ENCODE assay signal across 21 mouse cellular contexts in genomic region chr6:142977221-142977620, GRCm38 (mm10). TPM values are rescaled to one million over a fixed set of nuclear protein-coding genes. Genes with fewer than 3 reads are reported as not detected.
DNase-seq lines count a peak whose midpoint lies in the region; ATAC-seq and TF ChIP-seq lines count a peak whose summit lies in the region.
"Had no signal": no experiment of that assay in that cellular context is flagged by ENCODE, and none has a peak within 500 bp of the region (broad histone marks: within the 10 kb centered on the region; RNA-seq: fewer than 3 reads in every experiment).

No protein-coding gene starts in this region.

- no peaks in the 10 kb centered on the region for H3K36me3 ChIP-seq in kidney, adult 2 months (ENCODE audit: control insufficient read depth, insufficient read depth, low read length)
- H3K36me3 ChIP-seq in lung, postnatal 0 days (ENCODE audit: insufficient read depth, low read length), result no peaks in the 10 kb centered on the region
- peaks cover 2% of the 10 kb centered on the region; the same call in 1 of the 2 replicates for H3K36me3 ChIP-seq in ES-E14 (ENCODE audit: control insufficient read depth, insufficient read depth, low read length, poor library complexity, severe bottlenecking)
- H3K36me3 ChIP-seq in limb, embryonic 10.5 days, result no peaks in the 10 kb centered on the region
- H3K36me3 ChIP-seq in forebrain, embryonic 14.5 days (ENCODE audit: control insufficient read depth, insufficient read depth, low read length), result no peaks in the 10 kb centered on the region
- H3K36me3 ChIP-seq: liver, embryonic 13.5 days had no signal

- H3K4me1 ChIP-seq in kidney, adult 2 months (ENCODE audit: control insufficient read depth, insufficient read depth, low read length), result 0 out of 2 replicates have a peak, but pooled peaks cover 3% of the 10 kb centered on the region
- H3K4me1 ChIP-seq in lung, postnatal 0 days (ENCODE audit: insufficient read depth, low read depth, low read length), result no peaks in the 10 kb centered on the region
- H3K4me1 ChIP-seq in ES-E14 (ENCODE audit: control insufficient read depth in 2 of 2, insufficient read depth in 2 of 2, low read length in 2 of 2, poor library complexity in 1 of 2), result peaks cover 2 to 8% of the 10 kb centered on the region in 2 experiments
- H3K4me1 ChIP-seq in limb, embryonic 10.5 days, result peaks cover 10% of the 10 kb centered on the region
- H3K4me1 ChIP-seq in forebrain, embryonic 14.5 days (ENCODE audit: control insufficient read depth, insufficient read depth, low read length), result no peaks in the 10 kb centered on the region
- H3K4me1 ChIP-seq: liver, embryonic 13.5 days had no signal

- TF ChIP-seq EP300 in lung, postnatal 0 days (IDR thresholded peaks at IDR 0.05), result no peak

- 62% methylated on average over 1 of the region's 1 CpGs for WGBS in kidney, adult 2 months
- WGBS in lung, postnatal 0 days, result 52% methylated on average over 1 of the region's 1 CpGs
- 58% methylated on average over 1 of the region's 1 CpGs for WGBS in limb, embryonic 10.5 days
- WGBS in forebrain, embryonic 14.5 days, result 63% methylated on average over 1 of the region's 1 CpGs

- in situ Hi-C loops in ES-E14 (cut with MboI; ENCODE audit: low sequenced_read_pairs in 2 of 2, unreplicated experiment in 2 of 2), result no loop called here

- no peak overlapping the region for H3K9ac ChIP-seq in lung, postnatal 0 days (replicated peaks; ENCODE audit: low read depth)
- H3K9ac ChIP-seq in ES-E14 (ENCODE audit: insufficient read depth, low read depth, low read length, poor library complexity, severe bottlenecking), result no peak overlapping the region
- no peak overlapping the region for H3K9ac ChIP-seq in forebrain, embryonic 14.5 days (ENCODE audit: low read length)
- H3K9ac ChIP-seq: forebrain, postnatal 0 days; hindbrain, embryonic 14.5 days; liver, embryonic 13.5 days had no signal

- H3K4me2 ChIP-seq in lung, postnatal 0 days (replicated peaks; ENCODE audit: low read depth, low read length), result no peak overlapping the region
- H3K4me2 ChIP-seq in forebrain, embryonic 14.5 days (ENCODE audit: low read length), result no peak overlapping the region
- H3K4me2 ChIP-seq: hindbrain, embryonic 14.5 days; liver, embryonic 13.5 days had no signal

- no peak for DNase-seq in kidney, adult 2 months
- no peak for DNase-seq in kidney, postnatal 4 days
- DNase-seq in lung, postnatal 0 days (ENCODE audit: low spot score), result no peak
- no peak for DNase-seq in lung, adult 18-20 months
- DNase-seq in ES-E14 (ENCODE audit: low read depth, low spot score), result no peak
- peak; percentile 18 for DNase-seq in limb, embryonic 10.5 days (ENCODE audit: low spot score)
- DNase-seq in frontal cortex, postnatal 14 days (ENCODE audit: low spot score in 2 of 2), result no peak
- DNase-seq in forebrain, embryonic 14.5 days (ENCODE audit: low spot score), result no peak
- DNase-seq: adrenal gland, postnatal 25 days; B cell, adult 2 months; cerebellum, adult 11-12 months; cerebellum, postnatal 25 days; embryo, embryonic 11 days; forebrain, postnatal 0 days; heart, postnatal 36 days; liver, embryonic 13.5 days; lung, postnatal 14 days; spleen, adult 18-20 months had no signal

- no peaks in the 10 kb centered on the region for H3K9me3 ChIP-seq in lung, postnatal 0 days (ENCODE audit: low read length)
- no peaks in the 10 kb centered on the region for H3K9me3 ChIP-seq in ES-E14 (ENCODE audit: control insufficient read depth, insufficient read depth, low read depth, low read length)
- H3K9me3 ChIP-seq in limb, embryonic 10.5 days (replicated peaks), result no peaks in the 10 kb centered on the region
- no peaks in the 10 kb centered on the region for H3K9me3 ChIP-seq in forebrain, embryonic 14.5 days (replicated peaks; ENCODE audit: control insufficient read depth, low read length)
- H3K9me3 ChIP-seq: liver, embryonic 13.5 days had no signal

- no peak overlapping the region for H3K27ac ChIP-seq in kidney, adult 2 months (ENCODE audit: insufficient read depth, low read depth, low read length)
- H3K27ac ChIP-seq in lung, postnatal 0 days (ENCODE audit: low read length), result no peak overlapping the region
- H3K27ac ChIP-seq in ES-E14 (ENCODE audit: insufficient read depth, low read depth, low read length, poor library complexity, severe bottlenecking), result no peak overlapping the region
- H3K27ac ChIP-seq in limb, embryonic 10.5 days, result no peak overlapping the region
- H3K27ac ChIP-seq in forebrain, embryonic 14.5 days (ENCODE audit: low read depth, low read length), result no peak overlapping the region
- H3K27ac ChIP-seq: hindbrain, embryonic 14.5 days; liver, embryonic 13.5 days had no signal

- TF ChIP-seq POLR2A in kidney, adult 2 months (IDR thresholded peaks at IDR 0.05; ENCODE audit: low read depth, low read length), result no peak

- H3K4me3 ChIP-seq in kidney, adult 2 months (ENCODE audit: insufficient read depth, low read depth, low read length), result no peak overlapping the region
- no peak overlapping the region for H3K4me3 ChIP-seq in lung, postnatal 0 days (ENCODE audit: low read depth, low read length)
- no peak overlapping the region for H3K4me3 ChIP-seq in ES-E14 (ENCODE audit: insufficient read depth in 1 of 2, low read depth in 1 of 2, low read length in 2 of 2, poor library complexity in 1 of 2, severe bottlenecking in 1 of 2)
- H3K4me3 ChIP-seq in limb, embryonic 10.5 days, result no peak overlapping the region
- H3K4me3 ChIP-seq in forebrain, embryonic 14.5 days (ENCODE audit: low read depth, low read length), result no peak overlapping the region
- H3K4me3 ChIP-seq: liver, embryonic 13.5 days had no signal

- ATAC-seq in lung, postnatal 0 days, result no peak
- no peak for ATAC-seq in forebrain, embryonic 14.5 days
- ATAC-seq: forebrain, postnatal 0 days; intestine, embryonic 16.5 days had no signal

- H3K27me3 ChIP-seq in kidney, adult 2 months (replicated peaks; ENCODE audit: control insufficient read depth, insufficient read depth, low read length), result no peaks in the 10 kb centered on the region
- H3K27me3 ChIP-seq in lung, postnatal 0 days (replicated peaks; ENCODE audit: insufficient read depth, low read length), result no peaks in the 10 kb centered on the region
- no peaks in the 10 kb centered on the region for H3K27me3 ChIP-seq in limb, embryonic 10.5 days (ENCODE audit: low read depth, poor library complexity, severe bottlenecking)
- no peaks in the 10 kb centered on the region for H3K27me3 ChIP-seq in forebrain, embryonic 14.5 days (replicated peaks; ENCODE audit: control insufficient read depth, insufficient read depth, low read length)
- H3K27me3 ChIP-seq: liver, embryonic 13.5 days had no signal

- TF ChIP-seq CTCF in kidney, adult 2 months (conservative IDR thresholded peaks at IDR 0.05; ENCODE audit: insufficient read depth, insufficient read length, low read depth, low read length), result 0 out of 2 replicates have a peak, but pooled peaks have one; percentile 8
- 0 out of 2 replicates have a peak, but pooled peaks have one; percentile 3 for TF ChIP-seq CTCF in lung, postnatal 0 days (IDR thresholded peaks at IDR 0.05)

TF ChIP-seq in ES-E14, 5 proteins besides CTCF, POLR2A, EP300 and RAD21:
- no peak for TF ChIP-seq CHD2 (IDR thresholded peaks at IDR 0.05; ENCODE audit: low read depth, low read length)
- TF ChIP-seq ZC3H11A (IDR thresholded peaks at IDR 0.05; ENCODE audit: borderline replicate concordance, low read depth, low read length), result 0 out of 2 replicates have a peak, but pooled peaks have one; percentile 3

RNA-seq across cellular contexts. Expression of gene St8sia1, which starts 13.0 kb away (rescaled TPM):
- polyA plus RNA-seq in kidney, adult 2 months (2012; rRNA removed), result 13.2 and 14.3 TPM in 2 replicates
- polyA plus RNA-seq in lung, postnatal 0 days (2015; fragmentation: Nextera tagmentation; extraction: Ambion mirVana), result 0.11 and 0.23 TPM in 2 replicates
- total RNA-seq in ES-E14 (2012; rRNA removed), result 8.2 and 10.1 TPM in 2 replicates
- 0.73 and 0.91 TPM in 2 replicates for polyA plus RNA-seq in limb, embryonic 10.5 days (2016; fragmentation: Nextera tagmentation; extraction: Ambion mirVana)
- 4.1 and 4.7 TPM in 2 replicates for polyA plus RNA-seq in forebrain, embryonic 14.5 days (2014; fragmentation: Nextera tagmentation; extraction: Ambion mirVana)
- total RNA-seq: monocyte, adult 5-6 weeks had no signal
